Mouse (Mus musculus): ENCODE results near the gene Gm7324.
"Not testable (repeated sequence)": the region's sequence is repeated elsewhere in the genome, so short reads cannot be mapped to it uniquely, and the experiment has no call there.

Gene Gm7324

DNA sequence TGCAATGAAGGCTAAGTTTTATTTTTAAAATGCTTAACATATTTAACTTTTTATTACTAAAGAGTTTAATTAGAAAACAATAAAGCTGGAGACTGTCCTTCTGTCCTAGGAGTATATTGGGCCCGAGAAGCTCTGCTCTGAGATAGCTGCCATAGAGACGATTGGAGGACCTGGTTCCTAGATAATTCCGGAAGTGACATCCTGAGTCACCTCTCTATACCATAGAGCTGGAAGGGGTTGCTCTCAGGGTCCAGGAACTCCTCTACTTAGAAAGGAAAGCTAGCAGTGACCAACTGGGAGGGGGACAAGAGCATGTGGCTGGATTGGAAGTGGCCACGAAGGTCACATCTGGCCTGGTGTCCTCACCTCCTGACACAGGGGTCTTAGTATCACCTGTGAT is at the start of gene Gm7324:
Gene Gm7324 (plus strand): TSS at position 208 of the 400 bp plus-strand sequence.
- DNase-seq (ENCODE audit: low read depth, low spot score) = not testable (repeated sequence)

- DNase-seq (ENCODE audit: low read depth, low spot score) = not testable (repeated sequence)
These were observed 20.5 kb upstream of the Gm7324 start, which contains the start of gene Gm8165 for GRCm38 (mm10) chr14:43677099-43677498. Gm8165 (minus strand) TSS chr14:43677199.

- DNase-seq (ENCODE audit: low read depth, low spot score) = not testable (repeated sequence)
These were observed 29.8 kb downstream of the Gm7324 start, which contains the start of gene Gm16506 for GRCm38 (mm10) chr14:43727385-43727784. Gm16506 (minus strand) TSS chr14:43727485.

DNA sequence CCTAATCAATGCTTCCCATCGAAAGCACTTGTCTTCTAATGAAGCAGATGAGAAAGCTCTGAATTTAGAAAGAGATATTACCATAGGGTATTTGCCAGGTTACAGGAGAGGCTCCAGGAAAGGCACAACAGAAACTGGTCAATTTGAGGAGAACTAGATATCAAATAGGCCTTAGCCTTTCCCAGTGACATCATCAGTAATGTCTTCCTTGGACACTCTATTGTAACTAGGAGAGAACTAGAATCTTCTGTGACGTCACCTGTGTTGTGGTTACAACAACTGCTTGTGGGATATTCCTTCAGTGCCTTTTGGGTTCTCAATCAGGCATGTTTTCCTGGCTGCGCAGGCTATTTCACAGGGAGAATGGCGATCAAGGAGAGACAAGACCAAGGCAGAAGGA is 49.9 kb downstream of the Gm7324 start, which contains the start of gene Gm6526:
Gene Gm6526 (plus strand): TSS at position 301 of the 400 bp plus-strand sequence.
- not testable (repeated sequence) for DNase-seq (ENCODE audit: low read depth, low spot score)
